Mouse (Mus musculus): ENCODE measurements at regions not wholly inside any gene's neighbourhood (a gene's known extent, or its start where the extent isn't known, plus 50 kb on each side); places are given as distances from the start of the nearest gene placed in this dataset.

DNA sequence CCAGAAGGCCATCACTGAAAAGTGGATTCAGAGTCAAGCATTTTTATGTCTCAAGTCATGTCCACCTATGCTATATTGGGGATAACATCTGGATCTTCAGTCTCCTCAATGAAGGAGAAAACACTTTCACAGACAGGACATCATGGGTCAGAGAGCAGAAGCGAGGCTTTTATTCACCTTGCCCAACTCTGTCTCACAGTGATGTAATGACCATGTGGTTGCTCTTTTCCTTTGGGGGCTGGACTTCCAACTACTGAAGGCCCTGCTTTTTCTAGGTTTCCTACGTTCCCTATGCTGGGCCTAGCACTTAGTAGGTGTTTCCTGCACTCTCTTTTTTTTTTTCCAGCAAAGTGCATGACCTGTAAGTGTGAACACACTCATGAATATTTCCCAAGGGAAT lies 130.4 kb downstream of the 4933412E24Rik start:
- no peaks in the 10 kb centered on the region for H3K4me1 ChIP-seq
- H3K4me2 ChIP-seq, result no peak overlapping the region
- H3K9ac ChIP-seq (replicated peaks), result no peak overlapping the region
- WGBS, result 80% methylated on average over 2 of the region's 2 CpGs
- no peak overlapping the region for H3K4me3 ChIP-seq (replicated peaks)
- H3K27me3 ChIP-seq (replicated peaks), result no peaks in the 10 kb centered on the region
- no peak overlapping the region for H3K27ac ChIP-seq (replicated peaks)
- ATAC-seq (ENCODE audit: low FRiP score), result no peak
- no peaks in the 10 kb centered on the region for H3K9me3 ChIP-seq (replicated peaks)
- H3K36me3 ChIP-seq, result no peaks in the 10 kb centered on the region

GRCm38 (mm10) chr15:59882444-59882843 lies 134.0 kb downstream of the 4933412E24Rik start:
- Histone ChIP-seq H3K36me3 (no peaks in the 10 kb centered on the region), H3K9ac (replicated peaks) (no peak overlapping the region), H3K27me3 (replicated peaks) (no peaks in the 10 kb centered on the region), H3K4me2 (no peak overlapping the region), H3K9me3 (replicated peaks) (no peaks in the 10 kb centered on the region), H3K4me1 (no peaks in the 10 kb centered on the region), H3K27ac (replicated peaks) (no peak overlapping the region), H3K4me3 (replicated peaks) (no peak overlapping the region)
- WGBS, result 83% methylated on average over 5 of the region's 5 CpGs
- no peak for ATAC-seq (ENCODE audit: low FRiP score)

DNA sequence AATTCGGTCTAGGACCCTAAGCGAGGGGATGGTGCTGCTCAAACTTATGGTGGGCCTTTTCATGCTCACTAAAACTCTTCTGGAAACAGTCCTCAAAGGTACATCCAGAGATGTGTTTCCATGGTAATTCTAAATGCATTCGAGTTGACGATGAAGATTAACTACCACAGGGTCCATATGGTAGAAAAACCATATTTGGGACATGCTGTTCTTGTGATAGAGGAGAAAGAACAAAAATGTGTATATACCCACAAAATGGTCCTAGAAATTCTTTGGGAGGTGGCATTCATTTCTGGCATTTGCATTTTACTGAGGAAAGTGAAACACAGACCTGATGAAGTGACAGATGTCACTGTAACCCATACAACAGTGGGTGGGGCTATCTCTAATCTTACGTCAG lies 136.0 kb downstream of the 4933412E24Rik start:
- Histone ChIP-seq H3K27ac (replicated peaks) (no peak overlapping the region), H3K27me3 (replicated peaks) (no peaks in the 10 kb centered on the region), H3K4me3 (replicated peaks) (no peak overlapping the region), H3K9me3 (replicated peaks) (no peaks in the 10 kb centered on the region), H3K36me3 (no peaks in the 10 kb centered on the region), H3K4me1 (no peaks in the 10 kb centered on the region), H3K4me2 (no peak overlapping the region), H3K9ac (replicated peaks) (no peak overlapping the region)
- 91% methylated on average over 5 of the region's 5 CpGs for WGBS
- no peak for ATAC-seq (ENCODE audit: low FRiP score)

DNA sequence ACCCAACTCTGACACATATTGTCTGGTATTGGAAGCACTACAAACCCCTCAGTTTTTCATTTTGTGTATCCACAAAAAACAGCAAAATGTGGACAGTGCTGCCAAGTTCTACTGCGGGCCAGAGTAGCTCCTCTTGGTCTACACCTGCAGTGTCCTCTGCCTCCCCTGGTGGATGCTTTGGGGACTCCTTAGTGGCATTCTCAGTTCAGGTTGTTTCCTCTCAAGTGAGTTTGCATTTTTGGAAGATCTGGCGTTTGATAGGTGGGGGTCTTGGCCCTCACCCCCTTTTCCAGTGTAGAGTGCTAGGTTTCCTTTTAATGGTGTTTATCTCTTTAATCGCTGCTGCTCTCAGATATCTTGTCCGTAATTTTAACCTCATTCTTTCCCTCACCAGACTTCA lies 137.1 kb downstream of the 4933412E24Rik start:
- no peaks in the 10 kb centered on the region for H3K4me1 ChIP-seq
- no peak overlapping the region for H3K4me3 ChIP-seq (replicated peaks)
- no peaks in the 10 kb centered on the region for H3K27me3 ChIP-seq (replicated peaks)
- H3K27ac ChIP-seq (replicated peaks), result no peak overlapping the region
- WGBS, result 87% methylated on average over 4 of the region's 4 CpGs
- ATAC-seq (ENCODE audit: low FRiP score), result no peak
- H3K9me3 ChIP-seq (replicated peaks), result no peaks in the 10 kb centered on the region
- H3K4me2 ChIP-seq, result no peak overlapping the region
- no peaks in the 10 kb centered on the region for H3K36me3 ChIP-seq
- H3K9ac ChIP-seq (replicated peaks), result no peak overlapping the region

- Histone ChIP-seq H3K9me3 (replicated peaks) (no peaks in the 10 kb centered on the region), H3K4me1 (no peaks in the 10 kb centered on the region), H3K27me3 (replicated peaks) (no peaks in the 10 kb centered on the region), H3K4me2 (no peak overlapping the region), H3K9ac (replicated peaks) (no peak overlapping the region), H3K36me3 (no peaks in the 10 kb centered on the region), H3K27ac (replicated peaks) (no peak overlapping the region), H3K4me3 (replicated peaks) (no peak overlapping the region)
- WGBS, result 47% methylated on average over 7 of the region's 7 CpGs
- no peak for ATAC-seq (ENCODE audit: low FRiP score)
Measured at GRCm38 (mm10) chr15:59876279-59876742, 140.1 kb downstream of the 4933412E24Rik start.

- Histone ChIP-seq H3K27ac (replicated peaks) (no peak overlapping the region), H3K27me3 (replicated peaks) (no peaks in the 10 kb centered on the region), H3K4me3 (replicated peaks) (no peak overlapping the region), H3K9me3 (replicated peaks) (no peaks in the 10 kb centered on the region), H3K4me1 (no peaks in the 10 kb centered on the region), H3K9ac (replicated peaks) (no peak overlapping the region), H3K4me2 (no peak overlapping the region), H3K36me3 (no peaks in the 10 kb centered on the region)
- WGBS, result 92% methylated on average over 8 of the region's 8 CpGs
- ATAC-seq (ENCODE audit: low FRiP score), result no peak
Measured at GRCm38 (mm10) chr15:59866701-59867100, 149.7 kb downstream of the 4933412E24Rik start.

DNA sequence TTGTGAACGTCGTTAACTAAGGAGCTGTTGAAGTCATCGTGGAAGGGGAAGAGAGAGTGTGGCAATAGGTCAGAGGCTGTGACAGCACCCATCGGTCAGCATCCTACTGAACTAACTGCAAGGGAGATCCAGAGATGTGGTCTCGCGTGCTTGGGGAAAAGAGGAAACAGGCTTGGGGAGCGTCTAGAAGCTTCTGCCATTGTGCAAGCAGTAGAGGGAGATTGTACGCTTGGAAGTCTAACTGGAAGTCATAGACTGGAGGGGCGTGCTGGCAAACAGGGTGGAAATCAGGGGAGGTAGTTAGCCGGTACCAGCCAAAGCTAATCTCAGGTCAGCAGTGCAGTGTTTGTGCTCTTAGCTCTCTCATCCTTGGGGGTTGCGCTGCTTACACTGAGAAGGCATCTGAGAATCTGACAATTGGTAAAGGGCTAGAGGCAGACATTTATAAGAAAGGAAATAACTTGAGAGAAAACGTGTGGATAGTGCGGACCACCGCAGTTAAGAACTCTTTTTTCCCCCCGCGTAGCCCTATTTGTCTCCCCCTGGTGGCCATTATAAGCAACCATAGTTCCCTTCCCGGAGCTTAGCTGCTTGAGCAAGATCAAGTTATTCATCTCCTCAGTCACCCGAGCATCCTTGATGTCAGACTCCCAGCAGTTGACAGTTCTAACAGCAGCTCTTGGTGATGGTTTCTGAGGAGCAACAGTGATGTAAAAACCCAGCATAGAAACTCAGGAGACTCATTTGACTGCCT lies 151.5 kb downstream of the 4933412E24Rik start:
- Histone ChIP-seq H3K4me1 (no peaks in the 10 kb centered on the region), H3K27ac (replicated peaks) (no peak overlapping the region), H3K9ac (replicated peaks) (no peak overlapping the region), H3K36me3 (no peaks in the 10 kb centered on the region), H3K4me2 (no peak overlapping the region), H3K9me3 (replicated peaks) (no peaks in the 10 kb centered on the region), H3K27me3 (replicated peaks) (no peaks in the 10 kb centered on the region), H3K4me3 (replicated peaks) (no peak overlapping the region)
- 50% methylated on average over 18 of the region's 18 CpGs for WGBS
- peak; percentile 41; the same call in 1 of the 2 replicates for ATAC-seq (ENCODE audit: low FRiP score)

DNA sequence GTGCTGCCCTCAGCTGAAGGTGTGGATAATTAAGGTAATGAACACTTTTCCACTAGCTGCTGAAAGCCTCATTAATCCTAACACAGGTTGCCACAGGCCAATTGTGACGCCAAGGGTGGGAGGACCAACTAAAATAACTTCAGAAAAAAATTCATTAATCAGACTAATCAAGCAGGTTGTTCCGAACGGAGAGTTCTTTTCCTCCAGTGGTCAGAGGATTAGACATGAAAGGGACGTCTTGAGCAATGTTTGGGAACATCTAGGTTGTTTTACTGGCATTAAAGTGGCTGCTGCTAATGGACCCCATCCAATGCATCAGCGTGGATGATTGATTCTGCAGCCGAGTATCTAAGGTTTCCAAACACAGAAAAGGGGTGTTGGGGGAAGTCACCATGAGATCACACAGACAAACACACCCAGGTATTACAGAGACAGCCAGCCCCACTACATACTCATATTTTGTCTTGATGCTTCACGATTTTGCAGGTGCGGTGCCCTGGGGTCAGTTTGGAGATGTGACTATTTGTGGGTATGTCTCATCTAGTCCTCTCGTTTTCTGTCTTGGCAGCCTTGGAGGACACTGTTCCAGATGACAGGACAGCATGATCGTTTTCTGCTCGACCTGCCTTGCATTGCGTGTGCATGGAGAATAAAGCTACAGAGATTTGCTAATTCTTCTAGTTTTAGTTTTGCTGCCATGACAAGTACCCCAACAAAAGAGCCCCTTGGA lies 164.0 kb downstream of the 4933412E24Rik start:
- ATAC-seq (ENCODE audit: low FRiP score), result no peak

GRCm38 (mm10) chr15:59845158-59845739 lies 171.2 kb downstream of the 4933412E24Rik start:
- H3K36me3 ChIP-seq, result no peaks in the 10 kb centered on the region
- no peak for ATAC-seq (ENCODE audit: low FRiP score)
- H3K9ac ChIP-seq (replicated peaks), result no peak overlapping the region
- no peaks in the 10 kb centered on the region for H3K9me3 ChIP-seq (replicated peaks)
- no peaks in the 10 kb centered on the region for H3K27me3 ChIP-seq (replicated peaks)
- H3K27ac ChIP-seq (replicated peaks), result no peak overlapping the region
- WGBS, result 77% methylated on average over 7 of the region's 7 CpGs
- H3K4me3 ChIP-seq (replicated peaks), result no peak overlapping the region
- H3K4me2 ChIP-seq, result no peak overlapping the region
- H3K4me1 ChIP-seq, result no peaks in the 10 kb centered on the region

More for the DNA sequence above, 164.0 kb downstream of the 4933412E24Rik start:
- no peak overlapping the region for H3K9ac ChIP-seq (replicated peaks)
- H3K4me2 ChIP-seq, result no peak overlapping the region
- no peaks in the 10 kb centered on the region for H3K27me3 ChIP-seq (replicated peaks)
- H3K4me3 ChIP-seq (replicated peaks), result no peak overlapping the region
- no peak overlapping the region for H3K27ac ChIP-seq (replicated peaks)
- 80% methylated on average over 12 of the region's 12 CpGs for WGBS
- H3K4me1 ChIP-seq, result no peaks in the 10 kb centered on the region
- no peaks in the 10 kb centered on the region for H3K9me3 ChIP-seq (replicated peaks)
- H3K36me3 ChIP-seq, result no peaks in the 10 kb centered on the region

DNA sequence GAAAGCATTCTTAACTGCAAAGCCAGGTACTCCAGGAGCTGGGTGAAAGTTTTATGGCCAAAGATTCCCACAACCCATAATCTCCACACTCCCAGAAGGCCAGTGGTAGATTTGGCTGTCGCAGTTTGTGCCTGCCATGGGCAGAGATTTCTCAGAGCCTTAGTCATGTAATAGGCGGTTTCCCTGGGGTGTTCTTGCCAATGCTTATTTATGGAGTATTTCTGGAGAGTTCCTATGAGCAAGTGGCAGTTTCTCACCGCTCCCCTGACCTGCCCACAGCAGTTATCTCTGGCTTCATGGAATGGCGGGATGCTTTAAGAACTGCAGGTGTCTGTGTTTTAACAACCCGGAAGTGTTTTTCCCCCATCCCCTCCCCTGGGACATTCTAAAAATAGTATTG lies 179.8 kb downstream of the 4933412E24Rik start:
- H3K4me3 ChIP-seq (replicated peaks), result no peak overlapping the region
- H3K4me2 ChIP-seq, result no peak overlapping the region
- H3K27me3 ChIP-seq (replicated peaks), result no peaks in the 10 kb centered on the region
- H3K9me3 ChIP-seq (replicated peaks), result no peaks in the 10 kb centered on the region
- 87% methylated on average over 5 of the region's 5 CpGs for WGBS
- H3K9ac ChIP-seq (replicated peaks), result no peak overlapping the region
- H3K36me3 ChIP-seq, result no peaks in the 10 kb centered on the region
- H3K4me1 ChIP-seq, result no peaks in the 10 kb centered on the region
- H3K27ac ChIP-seq (replicated peaks), result no peak overlapping the region
- ATAC-seq (ENCODE audit: low FRiP score), result no peak

- Histone ChIP-seq H3K27ac (replicated peaks) (no peak overlapping the region), H3K9me3 (replicated peaks) (no peaks in the 10 kb centered on the region), H3K36me3 (no peaks in the 10 kb centered on the region), H3K27me3 (replicated peaks) (no peaks in the 10 kb centered on the region; the same call in 1 of the 2 replicates), H3K4me2 (no peak overlapping the region), H3K4me1 (no peaks in the 10 kb centered on the region), H3K9ac (replicated peaks) (no peak overlapping the region), H3K4me3 (replicated peaks) (no peak overlapping the region)
- no peak for ATAC-seq (ENCODE audit: low FRiP score)
- 80% methylated on average over 3 of the region's 3 CpGs for WGBS
Measured at GRCm38 (mm10) chr15:59833232-59833631, 183.2 kb downstream of the 4933412E24Rik start.

GRCm38 (mm10) chr15:59831481-59831880 lies 184.9 kb downstream of the 4933412E24Rik start:
- Histone ChIP-seq H3K4me1 (no peaks in the 10 kb centered on the region), H3K36me3 (no peaks in the 10 kb centered on the region), H3K27ac (replicated peaks) (no peak overlapping the region), H3K4me2 (no peak overlapping the region), H3K4me3 (replicated peaks) (no peak overlapping the region), H3K9me3 (replicated peaks) (no peaks in the 10 kb centered on the region), H3K9ac (replicated peaks) (no peak overlapping the region), H3K27me3 (replicated peaks) (no peaks in the 10 kb centered on the region; the same call in 1 of the 2 replicates)
- WGBS, result 92% methylated on average over 2 of the region's 2 CpGs
- no peak for ATAC-seq (ENCODE audit: low FRiP score)
